Mouse (Mus musculus) heart, postnatal 0 days (tissue): ENCODE results near the gene Ap1m2. TPM values are rescaled to one million over a fixed set of nuclear protein-coding genes. Genes with fewer than 3 reads are reported as not detected.

Experiments used
- ATAC-seq: fragments of 200-750 bp; cut with Nextera tagmentation; 2 replicates; pipeline ENCODE4 v1.8.0; 2017; ENCODE audit warnings: low read depth, moderate number of reproducible peaks, moderate library complexity; ENCODE audit not compliant: insufficient read depth
- DNase-seq: peaks from one replicate; pipeline ENCODE4 v3.0.0-alpha.2; 2016; ENCODE audit warnings: low spot score
- H3K27ac ChIP-seq: fragments of 300-500 bp; sonication (generic); 2 replicates; pipeline ENCODE4 v1.5.1; 2014; ENCODE audit warnings: low read depth, mild to moderate bottlenecking
- H3K27me3 ChIP-seq: fragments of 300-500 bp; sonication (generic); 2 replicates; pipeline ENCODE4 v1.6.1; 2014; ENCODE audit warnings: low read length, mixed read lengths; ENCODE audit not compliant: control insufficient read depth, insufficient read depth
- H3K36me3 ChIP-seq: fragments of 300-500 bp; sonication (generic); replicated peaks from 2 replicates; pipeline ENCODE4 v1.6.1; 2014; ENCODE audit warnings: low read length, mixed read lengths; ENCODE audit not compliant: control insufficient read depth, insufficient read depth
- H3K4me1 ChIP-seq: fragments of 300-500 bp; sonication (generic); 2 replicates; pipeline ENCODE4 v1.6.1; 2014; ENCODE audit warnings: antibody characterized with exemption; ENCODE audit not compliant: control insufficient read depth, insufficient read depth
- H3K4me2 ChIP-seq: fragments of 300-500 bp; sonication (generic); 2 replicates; pipeline ENCODE4 v1.6.1; 2014; ENCODE audit warnings: low read depth, mild to moderate bottlenecking, low read length, moderate library complexity
- H3K4me3 ChIP-seq: fragments of 300-500 bp; sonication (generic); 2 replicates; pipeline ENCODE4 v1.5.1; 2014; ENCODE audit warnings: low read depth, low read length
- H3K9ac ChIP-seq: fragments of 300-500 bp; sonication (generic); replicated peaks from 2 replicates; pipeline ENCODE4 v1.6.1; 2014; ENCODE audit warnings: low read depth, low read length, mixed read lengths
- H3K9me3 ChIP-seq: fragments of 300-500 bp; sonication (generic); replicated peaks from 2 replicates; pipeline ENCODE4 v1.6.1; 2016; ENCODE audit warnings: low read length; ENCODE audit not compliant: control insufficient read depth
- CTCF ChIP-seq: IDR thresholded peaks from 2 replicates; pipeline ENCODE4 v1.5.1; 2016; ENCODE audit warnings: antibody characterized with exemption, control low read depth, low read depth
- EP300 ChIP-seq: IDR thresholded peaks from 2 replicates; pipeline ENCODE4 v1.6.1; 2016; ENCODE audit warnings: antibody characterized with exemption, low read depth
- WGBS: fragments of 180-500 bp; shearing (Covaris S2); extraction: QIAGEN DNeasy Blood & Tissue Kit; methylation state at CpG from one replicate; pipeline ENCODE4 v1.1.7; 2014; 5-methylcytosine and 5-hydroxymethylcytosine counted together
- polyA plus RNA-seq: library from polyadenylated mRNA; unstranded; fragments of >200 nt; fragmentation: Nextera tagmentation; extraction: Ambion mirVana; gene quantifications from 2 replicates; pipeline ENCODE4 v1.2.1, GENCODE M21; 2015
- total RNA-seq: library from RNA; depleted of rRNA; stranded (reverse); fragments of >200 nt; gene quantifications from 2 replicates; pipeline ENCODE4 v1.2.3, GENCODE M21; 2014; ENCODE audit warnings: low replicate concordance; rRNA removed

Ap1m2 gene
- total RNA-seq (0.46 and 0.57 TPM in 2 replicates), polyA plus RNA-seq (0.15 TPM in 1 of 2 replicates, not detected in the other)

DNA sequence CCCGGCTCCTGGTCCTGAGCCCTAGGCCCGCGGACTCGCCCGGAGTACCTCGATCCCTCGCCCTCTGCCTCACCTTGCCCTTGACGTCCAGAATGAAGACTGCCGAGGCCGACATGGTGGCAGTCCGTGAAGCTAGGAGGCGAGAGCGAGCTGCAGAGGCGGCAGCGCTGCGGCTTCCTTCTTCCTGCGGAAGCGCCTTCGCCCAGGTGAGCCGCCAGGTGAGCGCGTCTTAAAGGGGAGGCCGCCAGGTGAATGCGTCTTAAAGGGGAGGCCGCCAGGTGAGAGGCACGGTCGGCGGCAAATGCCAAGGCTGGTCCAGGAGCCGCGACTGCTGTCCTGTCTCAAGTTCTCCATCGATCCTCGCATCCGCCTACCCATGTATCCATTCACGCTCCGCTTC lies at the start of gene Ap1m2:
TSS of gene Ap1m2 (minus strand) at position 204 of the 400 bp plus-strand sequence.
- no peak for DNase-seq

DNA sequence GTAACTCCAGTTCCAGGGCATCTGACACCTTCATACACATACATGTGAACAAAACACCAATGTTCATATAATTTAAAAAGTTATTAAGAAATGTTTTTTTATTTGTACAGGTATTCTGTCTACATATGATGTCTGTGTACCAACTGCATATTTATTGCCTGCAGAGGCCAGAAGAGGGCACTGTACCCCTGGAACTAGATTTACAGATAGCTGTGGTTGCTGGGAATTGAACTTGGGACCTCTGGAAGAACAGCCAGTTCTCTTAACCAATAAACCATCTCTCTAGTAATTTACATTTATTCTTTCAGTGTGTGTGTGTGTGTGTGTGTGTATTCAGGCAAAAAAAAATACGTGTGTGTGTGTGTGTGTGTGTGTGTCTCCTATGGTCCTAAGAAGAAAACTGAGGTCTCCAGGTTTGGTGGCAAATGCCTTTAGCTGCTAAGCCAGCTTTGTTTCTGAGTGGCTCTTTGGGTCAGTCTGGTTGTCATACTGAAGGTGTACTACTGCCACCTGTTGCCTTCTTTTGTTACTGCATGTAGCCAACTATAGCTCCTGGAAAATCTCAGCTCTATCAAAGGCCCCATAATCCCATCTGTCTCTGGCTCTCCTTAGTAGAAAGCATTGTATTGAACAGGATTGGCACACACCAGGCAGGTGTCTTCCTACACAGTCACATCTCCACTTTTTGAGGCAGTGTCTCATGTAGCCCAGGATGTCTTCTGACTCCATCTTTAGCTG lies 45.0 kb upstream of the Ap1m2 start:
- Histone ChIP-seq H3K9me3 (no peaks in the 10 kb centered on the region), H3K36me3 (peaks cover 21% of the 10 kb centered on the region), H3K27me3 (no peaks in the 10 kb centered on the region), H3K9ac (no peak overlapping the region), H3K4me3 (no peak overlapping the region), H3K4me2 (no peak overlapping the region), H3K27ac (no peak overlapping the region), H3K4me1 (no peaks in the 10 kb centered on the region)
- peak; percentile 89 for DNase-seq
- TF ChIP-seq CTCF: peak; percentile 86
- no peak for TF ChIP-seq EP300
- WGBS: 0% methylated on average over 1 of the region's 1 CpGs
- peak; percentile 42 for ATAC-seq

More for the DNA sequence above, at the start of gene Ap1m2:
- Histone ChIP-seq H3K9ac (no peak within 1 kb of the TSS), H3K4me2 (no peak within 1 kb of the TSS), H3K4me1 (no peaks in the 10 kb centered on the region), H3K9me3 (no peaks in the 10 kb centered on the region), H3K27me3 (peaks cover 12% of the 10 kb centered on the region), H3K27ac (no peak within 1 kb of the TSS), H3K4me3 (no peak within 1 kb of the TSS), H3K36me3 (no peaks in the 10 kb centered on the region)
- TF ChIP-seq CTCF: no peak
- 16% methylated on average over 33 of the region's 35 CpGs for WGBS
- no peak for ATAC-seq

DNA sequence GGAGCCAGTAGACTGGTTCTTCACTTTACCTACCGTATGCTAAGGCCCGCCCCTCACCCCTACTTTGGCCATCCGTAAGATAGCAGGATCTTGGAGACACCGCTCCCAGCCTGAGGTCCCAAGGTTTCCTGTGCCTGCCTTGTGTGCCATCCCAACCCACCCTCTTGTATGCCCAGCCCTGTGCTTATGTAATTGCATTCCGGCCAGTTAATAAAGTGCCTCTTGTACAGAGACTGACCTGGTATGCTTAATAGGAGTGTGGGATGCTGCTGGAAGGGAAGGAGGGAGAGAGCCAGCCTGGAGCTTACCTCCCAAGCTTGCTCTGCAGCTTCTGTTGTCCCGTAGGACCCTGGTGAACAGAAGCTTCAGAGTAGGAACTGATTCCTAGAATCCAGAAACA lies 42.7 kb upstream of the Ap1m2 start:
- Histone ChIP-seq H3K36me3 (peaks cover 40% of the 10 kb centered on the region), H3K4me1 (no peaks in the 10 kb centered on the region), H3K9me3 (no peaks in the 10 kb centered on the region), H3K9ac (no peak overlapping the region), H3K27ac (no peak overlapping the region), H3K4me2 (no peak overlapping the region), H3K4me3 (no peak overlapping the region), H3K27me3 (no peaks in the 10 kb centered on the region)
- WGBS: 80% methylated on average over 6 of the region's 6 CpGs
- no peak for ATAC-seq
- DNase-seq: no peak
- TF ChIP-seq EP300 (no peak), CTCF (no peak)

DNA sequence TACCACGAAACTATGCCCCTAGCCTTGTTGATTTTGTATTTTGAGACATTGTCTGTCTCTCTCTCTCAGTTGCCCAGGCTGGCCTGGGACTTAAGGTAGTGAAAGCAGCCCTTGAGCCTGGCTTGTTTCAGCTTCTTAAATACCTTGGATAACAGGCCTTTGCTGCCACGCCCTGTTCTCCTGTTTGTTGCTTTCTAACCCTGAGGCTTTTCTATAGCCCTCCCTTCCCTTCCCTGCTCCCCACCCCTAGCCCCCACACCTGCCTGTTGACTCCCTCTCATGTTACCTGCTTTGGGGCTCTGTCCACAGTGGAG lies 41.2 kb upstream of the Ap1m2 start:
- 79% methylated on average over 2 of the region's 2 CpGs for WGBS
- peaks cover 54% of the 10 kb centered on the region for H3K36me3 ChIP-seq

DNA sequence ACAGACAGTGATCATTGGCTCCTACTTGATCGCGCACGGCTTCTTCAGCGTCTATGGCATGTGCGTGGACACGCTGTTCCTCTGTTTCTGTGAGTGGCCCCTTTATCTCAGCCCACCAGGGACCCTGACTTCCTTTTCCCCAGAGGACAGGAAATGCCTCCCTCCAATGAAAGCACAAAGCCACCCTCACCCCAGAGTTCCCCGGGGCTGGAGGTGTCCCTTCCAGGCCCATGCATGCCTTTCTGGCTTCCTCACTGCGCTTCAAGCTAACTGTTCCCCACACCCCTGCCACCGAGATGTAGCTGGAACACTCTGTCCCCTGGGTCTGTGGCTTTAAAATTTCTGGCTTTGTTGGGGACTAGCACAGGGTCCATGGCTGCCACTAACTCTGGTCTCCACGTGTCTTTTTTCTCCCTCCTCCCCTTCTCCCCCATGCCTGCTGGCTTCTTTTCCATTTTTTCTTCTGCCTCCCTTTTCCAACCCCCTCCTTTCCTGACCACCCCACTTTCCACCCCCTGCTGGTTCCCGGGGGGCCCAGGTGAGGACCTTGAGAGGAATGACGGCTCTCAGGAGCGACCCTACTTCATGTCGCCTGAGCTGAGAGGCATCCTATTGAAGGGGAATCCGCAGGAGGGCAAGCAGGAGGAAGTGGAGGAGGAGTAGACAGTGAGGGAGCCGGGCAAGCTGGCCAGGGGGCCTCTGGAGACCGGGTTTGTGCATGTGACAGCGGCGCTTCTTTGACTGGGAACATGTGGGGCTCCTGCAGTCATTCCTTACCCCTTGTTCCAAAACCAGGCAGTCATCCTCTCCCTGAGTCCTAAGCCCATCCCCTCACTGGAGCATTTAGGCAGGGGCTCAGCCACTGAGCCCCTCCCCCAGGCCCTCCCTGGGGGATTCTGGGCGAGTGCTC lies 40.6 kb upstream of the Ap1m2 start:
- Histone ChIP-seq H3K9me3 (no peaks in the 10 kb centered on the region), H3K4me3 (no peak overlapping the region), H3K27ac (peak overlapping the region; percentile 46), H3K4me1 (no peaks in the 10 kb centered on the region), H3K27me3 (no peaks in the 10 kb centered on the region), H3K36me3 (peaks cover 60% of the 10 kb centered on the region), H3K9ac (no peak overlapping the region), H3K4me2 (no peak overlapping the region)
- WGBS: 42% methylated on average over 20 of the region's 20 CpGs
- DNase-seq: no peak
- ATAC-seq: peak; percentile 48
- no peak for TF ChIP-seq CTCF
- no peak for TF ChIP-seq EP300

More for the DNA sequence above, 41.2 kb upstream of the Ap1m2 start:
- H3K9ac ChIP-seq: no peak overlapping the region
- H3K27me3 ChIP-seq: no peaks in the 10 kb centered on the region
- no peaks in the 10 kb centered on the region for H3K4me1 ChIP-seq
- ATAC-seq (no peak), DNase-seq (no peak)
- no peaks in the 10 kb centered on the region for H3K9me3 ChIP-seq
- H3K4me3 ChIP-seq: no peak overlapping the region
- peak overlapping the region; percentile 46; the same call in 1 of the 2 replicates for H3K27ac ChIP-seq
- no peak overlapping the region for H3K4me2 ChIP-seq
- TF ChIP-seq EP300 (no peak), CTCF (no peak)
